Mouse (Mus musculus): ENCODE measurements at regions not wholly inside any gene's neighbourhood (a gene's known extent, or its start where the extent isn't known, plus 50 kb on each side); places are given as distances from the start of the nearest gene placed in this dataset.

- DNase-seq (ENCODE audit: low spot score in 2 of 2), result no peak
Observed at GRCm38 (mm10) chr3:17667016-17667415, 281.2 kb upstream of the Cypt12 start.

- DNase-seq (ENCODE audit: low spot score in 2 of 2), result no peak
Observed at GRCm38 (mm10) chr3:17668839-17669238, 279.4 kb upstream of the Cypt12 start.

All from frontal cortex, postnatal 14 days (tissue).